Mouse (Mus musculus): ENCODE measurements around the gene Muc5b. TPM values are rescaled to one million over a fixed set of nuclear protein-coding genes. Genes with fewer than 3 reads are reported as not detected.

Gene Muc5b
- total and polyA plus RNA-seq, 3 experiments = not detected

DNA sequence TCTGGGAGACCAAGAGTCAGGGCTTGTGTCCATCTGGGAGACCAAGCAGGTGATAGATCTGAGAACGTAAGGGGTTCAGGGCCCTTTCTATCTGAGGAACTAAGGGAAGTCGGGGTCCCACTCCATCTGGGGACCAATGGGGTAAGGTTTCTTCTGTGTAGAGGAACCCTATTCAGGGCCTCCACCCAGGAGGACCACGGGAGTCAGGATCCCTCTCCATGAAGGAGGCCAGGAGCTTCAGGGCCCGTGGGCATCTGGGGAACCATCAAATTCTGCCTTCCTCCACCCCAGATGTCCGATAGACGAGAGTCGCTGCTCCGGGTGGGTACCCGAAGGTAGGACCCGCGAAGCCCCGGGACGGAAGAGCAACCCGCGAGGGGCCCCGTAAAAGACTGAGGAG is 63.0 kb downstream of the Muc5b start:
- dilution Hi-C loops (cut with MboI; ENCODE audit: extremely low pct_ligation_motif_present, extremely low pct_unique_long_range_greater_than_20kb, low sequenced_read_pairs) = no loop called here
- Histone ChIP-seq H3K27me3 (replicated peaks) (peaks cover 12% of the 10 kb centered on the region), H3K4me2 (ENCODE audit: insufficient read depth, low read depth, poor library complexity, severe bottlenecking) (peak overlapping the region; percentile 95; the same call in 1 of the 2 replicates), H3K79me2 (replicated peaks; ENCODE audit: control insufficient read depth, extremely low read depth, insufficient read depth, poor library complexity, severe bottlenecking) (peaks cover 29% of the 10 kb centered on the region), H3K27ac (ENCODE audit: insufficient read depth, low read depth) (no peak overlapping the region), H3K9me3 (replicated peaks; ENCODE audit: low read length) (peaks cover 8% of the 10 kb centered on the region), H3K4me3 (replicated peaks in 1 of 3; ENCODE audit: low read depth in 2 of 3, low read length in 2 of 3, poor library complexity in 1 of 3) (peak overlapping the region; percentile 85 to 96 (median 93)), H3K9ac (ENCODE audit: insufficient read depth, low read depth) (peak overlapping the region; percentile 81), H3K4me1 (ENCODE audit: control insufficient read depth in 1 of 2, insufficient read depth in 2 of 2) (peaks cover 12 to 23% of the 10 kb centered on the region in 2 experiments), H3K36me3 (replicated peaks in 1 of 2; ENCODE audit: control insufficient read depth in 1 of 2, insufficient read depth in 1 of 2, low read length in 1 of 2) (peaks cover 2 to 24% of the 10 kb centered on the region in 2 experiments)
- TF ChIP-seq EP300 (IDR thresholded peaks at IDR 0.05; ENCODE audit: low read length) = no peak
- TF ChIP-seq ELF1 (IDR thresholded peaks at IDR 0.05; ENCODE audit: low read depth, low read length) = no peak
- no peak for TF ChIP-seq ZNF384 (IDR thresholded peaks at IDR 0.05; ENCODE audit: low read depth, low read length)
- no peak for TF ChIP-seq CTCF (conservative IDR thresholded peaks at IDR 0.05 in 1 of 2, IDR thresholded peaks at IDR 0.05 in 1 of 2; ENCODE audit: low read depth in 2 of 2, low read length in 2 of 2)
- in situ Hi-C loops (cut with MboI; ENCODE audit: low pct_ligation_motif_present, low pct_unique_long_range_greater_than_20kb, low sequenced_read_pairs) = loop anchor here (25.0 kb wide), 1 partner anchor 140 kb away; no protein-coding TSS in a partner anchor
- DNase-seq (ENCODE audit: extremely low read depth) = peak; percentile 13

DNA sequence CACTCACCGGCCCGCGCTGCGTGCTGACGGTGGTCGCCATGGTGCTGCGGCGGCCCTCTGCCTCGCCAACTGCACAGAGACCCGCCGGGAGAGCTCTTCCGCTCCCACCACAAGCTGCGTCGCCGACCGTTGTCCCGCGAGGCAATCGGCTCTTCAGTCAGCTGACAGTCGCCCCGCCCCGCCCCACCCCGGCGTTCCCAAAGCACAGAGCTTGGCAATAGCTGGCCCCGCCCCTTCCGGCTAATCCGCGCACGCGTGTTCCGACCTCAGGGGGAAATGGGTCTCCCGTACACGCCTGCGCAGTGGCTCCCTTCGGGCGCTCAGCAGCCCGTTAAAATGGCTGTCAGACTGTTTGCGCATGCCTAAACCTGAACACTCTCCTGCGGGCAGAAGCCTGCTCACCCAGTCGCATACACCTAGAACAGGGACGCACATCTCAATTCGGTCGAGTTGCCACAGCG is 63.4 kb downstream of the Muc5b start:
- H3K36me3 ChIP-seq (replicated peaks in 1 of 2; ENCODE audit: control insufficient read depth in 1 of 2, insufficient read depth in 1 of 2, low read length in 1 of 2) = peaks cover 0 to 19% of the 10 kb centered on the region in 2 experiments
- peaks cover 8% of the 10 kb centered on the region for H3K9me3 ChIP-seq (replicated peaks; ENCODE audit: low read length)
- dilution Hi-C loops (cut with MboI; ENCODE audit: extremely low pct_ligation_motif_present, extremely low pct_unique_long_range_greater_than_20kb, low sequenced_read_pairs) = no loop called here
- H3K27me3 ChIP-seq (replicated peaks) = peaks cover 12% of the 10 kb centered on the region
- H3K4me2 ChIP-seq (ENCODE audit: insufficient read depth, low read depth, poor library complexity, severe bottlenecking) = peak overlapping the region; percentile 39; the same call in 1 of the 2 replicates
- in situ Hi-C loops (cut with MboI; ENCODE audit: low pct_ligation_motif_present, low pct_unique_long_range_greater_than_20kb, low sequenced_read_pairs) = loop anchor here (25.0 kb wide), 1 partner anchor 140 kb away; no protein-coding TSS in a partner anchor
- H3K4me3 ChIP-seq (replicated peaks in 1 of 3; ENCODE audit: low read depth in 2 of 3, low read length in 2 of 3, poor library complexity in 1 of 3) = peak overlapping the region; percentile 85 to 96 (median 93)
- peak; percentile 99 for DNase-seq (ENCODE audit: extremely low read depth)
- H3K27ac ChIP-seq (ENCODE audit: insufficient read depth, low read depth) = no peak overlapping the region
- peak overlapping the region; percentile 81 for H3K9ac ChIP-seq (ENCODE audit: insufficient read depth, low read depth)
- peaks cover 25% of the 10 kb centered on the region for H3K79me2 ChIP-seq (replicated peaks; ENCODE audit: control insufficient read depth, extremely low read depth, insufficient read depth, poor library complexity, severe bottlenecking)
- TF ChIP-seq ELF1 (IDR thresholded peaks at IDR 0.05; ENCODE audit: low read depth, low read length) = peak; percentile 84
- peak; percentile 79 for TF ChIP-seq TCF12 (IDR thresholded peaks at IDR 0.05; ENCODE audit: low read depth, low read length)
- peak; percentile 11; the same call in 1 of the 2 replicates for TF ChIP-seq IRF4 (IDR thresholded peaks at IDR 0.05; ENCODE audit: low read depth, low read length)
- TF ChIP-seq NELFE (IDR thresholded peaks at IDR 0.05; ENCODE audit: low read depth, low read length) = peak; percentile 86
- TF ChIP-seq SIN3A (IDR thresholded peaks at IDR 0.05; ENCODE audit: low read length) = peak; percentile 54
- TF ChIP-seq MXI1 (IDR thresholded peaks at IDR 0.05; ENCODE audit: low read depth, low read length) = peak; percentile 59
- no peak for TF ChIP-seq MAZ (IDR thresholded peaks at IDR 0.05; ENCODE audit: low read depth, low read length)
- no peak for TF ChIP-seq JUN (IDR thresholded peaks at IDR 0.05; ENCODE audit: insufficient read depth, low read depth, low read length)
- TF ChIP-seq CHD1 (IDR thresholded peaks at IDR 0.05; ENCODE audit: low read depth, low read length) = no peak
- TF ChIP-seq HCFC1 (IDR thresholded peaks at IDR 0.05; ENCODE audit: low read depth, low read length) = no peak; the same call in none of the 2 replicates
- no peak for TF ChIP-seq ZNF384 (IDR thresholded peaks at IDR 0.05; ENCODE audit: low read depth, low read length)
- TF ChIP-seq ZMIZ1 (IDR thresholded peaks at IDR 0.05; ENCODE audit: low read depth, low read length) = peak; percentile 76
- peak; percentile 92 for TF ChIP-seq NRF1 (IDR thresholded peaks at IDR 0.05; ENCODE audit: low read depth, low read length)
- TF ChIP-seq CHD2 (IDR thresholded peaks at IDR 0.05; ENCODE audit: low read length) = peak; percentile 75
- TF ChIP-seq POLR2A (IDR thresholded peaks at IDR 0.05; ENCODE audit: low read depth, low read length) = peak; percentile 86
- no peak for TF ChIP-seq CTCF (conservative IDR thresholded peaks at IDR 0.05 in 1 of 2, IDR thresholded peaks at IDR 0.05 in 1 of 2; ENCODE audit: low read depth in 2 of 2, low read length in 2 of 2)
- peak; percentile 56; the same call in 1 of the 2 replicates for TF ChIP-seq POLR2AphosphoS2 (IDR thresholded peaks at IDR 0.05; ENCODE audit: low read depth, low read length)
- TF ChIP-seq USF1 (IDR thresholded peaks at IDR 0.05; ENCODE audit: low read depth, low read length) = peak; percentile 72
- no peak for TF ChIP-seq UBTF (IDR thresholded peaks at IDR 0.05; ENCODE audit: low read depth, low read length)
- peak; percentile 90 for TF ChIP-seq TBP (conservative IDR thresholded peaks at IDR 0.05; ENCODE audit: low read depth, low read length)
- peaks cover 12 to 23% of the 10 kb centered on the region in 2 experiments for H3K4me1 ChIP-seq (ENCODE audit: control insufficient read depth in 1 of 2, insufficient read depth in 2 of 2)

Data from CH12.LX (cell line).